Mouse (Mus musculus) olfactory bulb, adult 2 months (tissue): ENCODE results near the gene Gm7982. TPM values are rescaled to one million over a fixed set of nuclear protein-coding genes. Genes with fewer than 3 reads are reported as not detected.
"Not testable (repeated sequence)": the region's sequence is repeated elsewhere in the genome, so short reads cannot be mapped to it uniquely, and the experiment has no call there.

Experiments
- H3K27ac ChIP-seq: fragments of 200-500 bp; 2 replicates; pipeline ENCODE4 v1.5.1; 2012; ENCODE audit warnings: low read depth, low read length; ENCODE audit not compliant: insufficient read depth
- H3K4me1 ChIP-seq: fragments of 200-500 bp; 2 replicates; pipeline ENCODE4 v1.6.1; 2012; ENCODE audit warnings: low read length; ENCODE audit not compliant: control insufficient read depth, insufficient read depth
- H3K4me3 ChIP-seq: fragments of 200-500 bp; 2 replicates; pipeline ENCODE4 v1.5.1; 2012; ENCODE audit warnings: mild to moderate bottlenecking, low read depth, low read length, moderate library complexity; ENCODE audit not compliant: insufficient read depth
- WGBS: fragments of 180-500 bp; shearing (Covaris S2); methylation state at CpG from one replicate; pipeline ENCODE4 v1.1.7; 2018; 5-methylcytosine and 5-hydroxymethylcytosine counted together
- polyA plus RNA-seq: library from polyadenylated mRNA; stranded (reverse); fragments of >200 nt; gene quantifications from 2 replicates; pipeline ENCODE4 v1.2.4, GENCODE M21; 2012; ENCODE audit warnings: low replicate concordance; ENCODE audit not compliant: missing spikeins, insufficient read depth, insufficient read length

Gene Gm7982
- not detected in 2 replicates for polyA plus RNA-seq

DNA sequence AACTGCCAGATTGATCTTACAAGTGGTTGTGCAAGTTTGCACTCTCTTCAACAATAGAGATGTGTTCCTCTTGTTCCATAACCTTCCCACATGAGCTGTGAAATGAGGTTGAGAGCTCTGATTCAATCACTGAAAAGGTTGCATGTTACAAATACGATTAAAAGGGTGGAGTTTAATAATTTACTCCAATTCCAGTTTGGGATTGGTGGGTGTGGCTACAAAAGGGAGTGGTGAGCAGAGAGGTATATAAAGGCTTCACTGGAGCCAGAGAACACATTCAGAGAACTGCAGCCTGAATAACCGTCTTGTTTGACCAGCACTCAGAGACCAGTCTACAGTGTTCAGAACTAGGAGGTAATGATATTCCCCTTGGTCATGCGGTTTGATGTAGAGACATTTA is at the start of gene Gm7982:
Gene Gm7982 (plus strand): TSS at position 301 of the 400 bp plus-strand sequence.
- H3K4me3 ChIP-seq, H3K4me1 ChIP-seq, H3K27ac ChIP-seq: not testable (repeated sequence)
- WGBS = no CpG with 5 or more reads among the region's 3 CpGs

DNA sequence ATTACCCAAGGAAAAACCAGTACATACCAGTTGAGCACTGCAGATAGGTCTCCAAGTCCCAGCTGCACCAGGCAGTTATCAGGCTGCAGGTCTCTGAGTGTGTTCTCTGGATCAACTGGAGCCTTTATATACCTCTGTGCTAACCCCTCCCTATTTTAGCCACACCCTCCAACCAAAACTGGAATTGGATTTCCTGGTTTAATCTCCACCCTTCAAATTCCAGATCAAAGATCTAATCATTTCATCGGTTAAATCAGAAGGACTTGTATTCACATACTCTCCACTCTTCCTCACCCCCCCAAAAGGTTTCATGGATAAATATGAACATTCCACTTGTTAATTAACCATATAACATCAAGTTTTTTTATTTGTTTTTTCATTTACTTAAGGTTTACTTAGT is 5.7 kb upstream of the Gm7982 start, which contains the start of gene Gm7978:
Gene Gm7978 (minus strand): TSS at position 101 of the 400 bp plus-strand sequence.
- H3K4me3 ChIP-seq, H3K4me1 ChIP-seq, H3K27ac ChIP-seq: not testable (repeated sequence)
- WGBS = no CpG with 5 or more reads among the region's 1 CpGs

DNA sequence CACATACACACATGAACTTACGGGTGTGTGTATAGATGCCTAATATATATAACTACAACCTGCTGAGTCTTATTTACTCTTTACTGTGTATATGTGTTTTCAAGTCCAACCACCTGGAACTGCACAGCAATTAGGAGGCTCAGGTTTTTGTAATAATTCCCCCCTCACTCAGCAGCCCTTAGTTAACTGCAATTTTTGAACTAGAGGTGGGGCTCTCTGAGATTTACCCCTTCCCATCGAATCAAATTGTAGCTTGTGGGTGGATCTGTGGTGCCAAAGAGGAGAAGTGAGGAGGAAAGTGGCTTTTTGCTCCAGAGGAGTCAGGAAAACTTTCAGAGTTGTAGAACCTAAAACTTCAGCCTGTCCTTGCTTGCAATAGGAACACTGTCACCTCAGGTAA is 33.9 kb downstream of the Gm7982 start, which contains the start of gene E330014E10Rik:
Gene E330014E10Rik (plus strand): TSS at position 301 of the 400 bp plus-strand sequence.
- no CpG with 5 or more reads among the region's 2 CpGs for WGBS
- H3K27ac ChIP-seq, H3K4me3 ChIP-seq, H3K4me1 ChIP-seq: not testable (repeated sequence)

Other genes starting within 250 kb of the Gm7982 start
- gene Gm3286, start 231.3 kb upstream of the Gm7982 start, polyA plus RNA-seq = not detected in 2 replicates
- not detected in 2 replicates for gene Gm7971, start 147.1 kb upstream of the Gm7982 start, polyA plus RNA-seq
- not detected in 2 replicates for gene Gm7978, start 5.8 kb upstream of the Gm7982 start, polyA plus RNA-seq
- gene E330014E10Rik, start 34.0 kb downstream of the Gm7982 start, polyA plus RNA-seq = not detected in 2 replicates
- not detected in 2 replicates for gene Cxcl13, start 214.9 kb downstream of the Gm7982 start, polyA plus RNA-seq